Mouse (Mus musculus) small intestine, adult 2 months (tissue): ENCODE measurements around the gene Pou2f3. TPM values are rescaled to one million over a fixed set of nuclear protein-coding genes. Genes with fewer than 3 reads are reported as not detected.
A peak's percentile ranks its signal among the peaks of the same experiment; 100 is the strongest.

Source experiments
- H3K27ac ChIP-seq: fragments of 200-500 bp; 2 replicates; pipeline ENCODE4 v1.5.1; 2012; ENCODE audit warnings: low read depth, low read length, control low read depth, inconsistent platforms; ENCODE audit not compliant: insufficient read depth
- H3K27me3 ChIP-seq: fragments of 200-500 bp; 2 replicates; pipeline ENCODE4 v1.6.1; 2012; ENCODE audit warnings: mild to moderate bottlenecking, moderate library complexity, low read length, inconsistent platforms; ENCODE audit not compliant: control insufficient read depth, insufficient read depth
- H3K36me3 ChIP-seq: fragments of 200-500 bp; 2 replicates; pipeline ENCODE4 v1.6.1; 2012; ENCODE audit warnings: mild to moderate bottlenecking, low read length, control low read depth, inconsistent platforms; ENCODE audit not compliant: control insufficient read depth, insufficient read depth
- H3K4me1 ChIP-seq: fragments of 200-500 bp; 2 replicates; pipeline ENCODE4 v1.6.1; 2012; ENCODE audit warnings: low read length, inconsistent platforms, mixed read lengths; ENCODE audit not compliant: control insufficient read depth, insufficient read depth, insufficient read length
- H3K4me3 ChIP-seq: fragments of 200-500 bp; 2 replicates; pipeline ENCODE4 v1.5.1; 2012; ENCODE audit warnings: low read depth, mild to moderate bottlenecking, control low read depth, inconsistent platforms, low read length, moderate library complexity
- CTCF ChIP-seq: fragments of 200-500 bp; IDR thresholded peaks from 2 replicates; pipeline ENCODE4 v1.5.1; 2012; ENCODE audit warnings: low read depth, mild to moderate bottlenecking, control low read depth, inconsistent platforms, low read length, moderate library complexity, mixed read lengths; ENCODE audit not compliant: insufficient replicate concordance, insufficient read length; ENCODE audit errors: extremely low read depth
- POLR2A ChIP-seq: fragments of 200-500 bp; IDR thresholded peaks from 2 replicates; pipeline ENCODE4 v1.6.1; 2012; ENCODE audit warnings: low read depth, mild to moderate bottlenecking, control low read depth, inconsistent platforms, low read length, moderate library complexity
- WGBS: fragments of 180-500 bp; shearing (Covaris S2); methylation state at CpG from one replicate; pipeline ENCODE4 v1.1.7; 2018; 5-methylcytosine and 5-hydroxymethylcytosine counted together
- polyA plus RNA-seq: library from polyadenylated mRNA; depleted of rRNA; stranded (reverse); fragments of >200 nt; gene quantifications from 2 replicates; pipeline ENCODE4 v1.2.3, GENCODE M21; 2012

Pou2f3 gene
- polyA plus RNA-seq, 1 experiment, result 1.2 TPM

DNA sequence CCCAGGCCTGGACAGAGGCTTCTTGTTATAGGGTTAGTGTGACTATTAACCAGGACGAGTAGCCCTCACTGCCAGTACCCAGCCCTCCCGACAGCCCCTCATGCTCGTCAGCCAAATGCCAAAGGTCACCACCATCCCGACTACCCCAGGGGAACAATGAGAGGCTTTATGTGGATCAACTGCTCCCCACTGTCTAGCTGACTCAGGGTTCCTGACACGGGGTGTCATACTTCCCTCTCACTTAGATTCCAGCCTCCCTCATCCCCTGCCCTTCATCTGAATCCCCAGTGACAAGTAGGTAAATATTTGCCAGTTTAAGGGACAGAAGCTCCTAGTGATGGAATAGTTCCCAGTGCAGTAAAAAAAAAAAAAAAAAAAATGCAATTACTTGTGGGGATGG lies 22.1 kb upstream of the Pou2f3 start:
- Histone ChIP-seq H3K4me3 (no peak overlapping the region), H3K27ac (peak overlapping the region; percentile 60)
- WGBS, result 9% methylated on average over 5 of the region's 5 CpGs

DNA sequence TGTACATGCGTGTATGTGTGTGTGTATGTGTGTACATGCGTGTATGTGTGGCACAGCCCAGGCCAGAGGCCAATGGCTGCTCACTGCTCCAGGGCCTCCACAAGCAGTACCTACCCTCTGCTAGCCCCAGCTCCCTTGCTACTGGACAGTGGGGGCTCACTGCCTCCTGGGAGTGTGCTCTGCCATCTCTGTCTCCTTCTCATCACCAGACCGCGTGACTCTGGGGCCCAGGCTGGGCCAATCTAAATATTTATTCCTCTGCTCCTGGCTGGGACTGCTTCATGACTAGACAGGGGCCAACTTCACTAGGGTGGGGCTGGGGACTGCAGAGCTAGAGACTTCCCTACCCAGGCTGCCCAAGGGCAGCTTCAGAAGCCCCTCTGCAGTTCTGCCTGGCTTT lies 21.6 kb upstream of the Pou2f3 start:
- TF ChIP-seq CTCF (no peak), POLR2A (no peak)
- 40% methylated on average over 4 of the region's 4 CpGs for WGBS
- Histone ChIP-seq H3K27ac (peak overlapping the region; percentile 82), H3K4me1 (peaks cover 39% of the 10 kb centered on the region), H3K4me3 (peak overlapping the region; percentile 5; the same call in 1 of the 2 replicates), H3K27me3 (no peaks in the 10 kb centered on the region), H3K36me3 (peaks cover 1% of the 10 kb centered on the region; the same call in 1 of the 2 replicates)

More for the DNA sequence above, 22.1 kb upstream of the Pou2f3 start:
- H3K36me3 ChIP-seq, result peaks cover 1% of the 10 kb centered on the region; the same call in 1 of the 2 replicates
- H3K27me3 ChIP-seq, result no peaks in the 10 kb centered on the region
- TF ChIP-seq CTCF (no peak), POLR2A (no peak)
- peaks cover 40% of the 10 kb centered on the region for H3K4me1 ChIP-seq

DNA sequence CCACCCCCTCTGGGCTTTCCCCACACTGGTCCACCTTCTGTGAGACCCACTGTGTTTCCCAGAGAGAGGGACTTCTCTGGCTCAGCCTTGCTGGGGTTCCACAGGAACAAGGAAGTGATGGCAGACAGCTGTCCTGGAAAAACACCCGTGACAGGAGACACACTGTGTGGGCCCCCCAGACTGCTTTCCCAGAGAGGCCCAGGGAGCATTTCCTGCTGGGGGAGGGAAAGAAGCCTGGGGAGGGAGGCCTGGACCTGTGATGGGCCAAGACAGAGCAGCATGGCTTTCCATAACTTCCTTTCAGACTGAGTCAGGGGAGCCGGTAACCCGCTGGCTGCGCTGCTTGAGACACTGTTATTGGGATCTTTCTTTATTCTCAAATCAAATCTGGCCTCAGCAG lies 20.7 kb upstream of the Pou2f3 start:
- WGBS, result 69% methylated on average over 4 of the region's 4 CpGs
- Histone ChIP-seq H3K27ac (peak overlapping the region; percentile 82), H3K4me1 (peaks cover 46% of the 10 kb centered on the region), H3K4me3 (no peak overlapping the region), H3K36me3 (peaks cover 1% of the 10 kb centered on the region; the same call in 1 of the 2 replicates), H3K27me3 (no peaks in the 10 kb centered on the region)
- TF ChIP-seq CTCF, result no peak
- no peak for TF ChIP-seq POLR2A

- peak overlapping the region; percentile 82; the same call in 1 of the 2 replicates for H3K27ac ChIP-seq
- H3K36me3 ChIP-seq, result peaks cover 1% of the 10 kb centered on the region; the same call in 1 of the 2 replicates
- H3K4me1 ChIP-seq, result peaks cover 54% of the 10 kb centered on the region
- H3K4me3 ChIP-seq, result no peak overlapping the region
- TF ChIP-seq CTCF, result no peak
- TF ChIP-seq POLR2A, result no peak
- no peaks in the 10 kb centered on the region for H3K27me3 ChIP-seq
- 86% methylated on average over 7 of the region's 7 CpGs for WGBS
Observed at GRCm38 (mm10) chr9:43229962-43230361, 19.8 kb upstream of the Pou2f3 start.

- Histone ChIP-seq H3K27me3 (no peaks in the 10 kb centered on the region), H3K36me3 (peaks cover 1% of the 10 kb centered on the region; the same call in 1 of the 2 replicates), H3K27ac (0 out of 2 replicates have a peak overlapping the region, but pooled peaks have one; percentile 0), H3K4me3 (no peak overlapping the region), H3K4me1 (peaks cover 54% of the 10 kb centered on the region)
- TF ChIP-seq POLR2A (no peak), CTCF (no peak)
- WGBS, result 84% methylated on average over 10 of the region's 10 CpGs
Observed at GRCm38 (mm10) chr9:43229398-43229895, 19.3 kb upstream of the Pou2f3 start.

GRCm38 (mm10) chr9:43228745-43229144 lies 18.6 kb upstream of the Pou2f3 start:
- WGBS, result 82% methylated on average over 2 of the region's 2 CpGs
- Histone ChIP-seq H3K27ac (0 out of 2 replicates have a peak overlapping the region, but pooled peaks have one; percentile 0), H3K36me3 (peaks cover 1% of the 10 kb centered on the region; the same call in 1 of the 2 replicates), H3K4me1 (peaks cover 54% of the 10 kb centered on the region), H3K27me3 (no peaks in the 10 kb centered on the region), H3K4me3 (no peak overlapping the region)
- no peak for TF ChIP-seq CTCF
- TF ChIP-seq POLR2A, result no peak

DNA sequence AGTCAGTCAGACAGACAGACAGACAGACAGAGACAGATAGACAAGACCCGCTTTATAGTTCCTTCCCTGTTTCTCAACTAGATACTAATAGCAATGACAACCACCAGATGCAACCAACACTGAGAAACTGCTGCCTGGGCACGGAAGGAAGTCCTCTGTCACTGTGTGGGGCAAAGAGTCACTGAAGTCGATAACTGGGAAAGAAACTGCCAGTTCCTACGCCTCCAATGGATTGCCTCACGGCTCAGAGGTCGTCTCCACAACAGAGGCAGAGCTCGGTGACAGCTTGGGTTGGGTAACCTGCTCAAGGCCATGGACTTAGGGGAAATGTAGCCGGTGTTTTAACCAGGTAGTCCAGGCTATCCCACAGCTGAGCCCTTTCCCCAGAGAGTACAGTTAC lies 17.5 kb upstream of the Pou2f3 start:
- Histone ChIP-seq H3K4me1 (peaks cover 52% of the 10 kb centered on the region), H3K27me3 (no peaks in the 10 kb centered on the region), H3K36me3 (peaks cover 3% of the 10 kb centered on the region; the same call in 1 of the 2 replicates), H3K27ac (peak overlapping the region; percentile 92), H3K4me3 (no peak overlapping the region)
- WGBS, result 28% methylated on average over 8 of the region's 8 CpGs
- TF ChIP-seq CTCF, result no peak
- no peak for TF ChIP-seq POLR2A
